Mouse (Mus musculus): ENCODE results near the gene Ptprg. TPM values are rescaled to one million over a fixed set of nuclear protein-coding genes. Genes with fewer than 3 reads are reported as not detected.

The Ptprg gene
- total and polyA plus RNA-seq, 3 experiments, result 25.1 to 57.1 (median 54.0) TPM

GRCm38 (mm10) chr14:12202214-12202613, 648.9 kb downstream of the Ptprg start:
- Histone ChIP-seq H3K27ac (no peak overlapping the region), H3K27me3 (ENCODE audit: control insufficient read depth, insufficient read depth, low read length) (no peaks in the 10 kb centered on the region), H3K4me3 (no peak overlapping the region), H3K9ac (ENCODE audit: low read depth, low read length) (no peak overlapping the region), H3K36me3 (ENCODE audit: control insufficient read depth, insufficient read depth, low read length) (peaks cover 2% of the 10 kb centered on the region; the same call in 1 of the 2 replicates), H3K4me1 (ENCODE audit: control insufficient read depth, insufficient read depth, low read length) (peaks cover 3% of the 10 kb centered on the region), H3K79me2 (replicated peaks; ENCODE audit: control insufficient read depth, insufficient read depth, low read length) (peaks cover 2% of the 10 kb centered on the region; the same call in 1 of the 2 replicates)
- intact Hi-C loops (cut with DNase I), result no loop called here
- 90% methylated on average over 10 of the region's 10 CpGs for WGBS
- DNase-seq, result no peak
- TF ChIP-seq EP300 (IDR thresholded peaks at IDR 0.05; ENCODE audit: insufficient read depth, low read depth, low read length) (no peak), CTCF (IDR thresholded peaks at IDR 0.05) (no peak), POLR2A (IDR thresholded peaks at IDR 0.05; ENCODE audit: insufficient read depth, low read depth, low read length) (no peak)

- Histone ChIP-seq H3K36me3 (ENCODE audit: control insufficient read depth, insufficient read depth, low read length) (peaks cover 2% of the 10 kb centered on the region; the same call in 1 of the 2 replicates), H3K9ac (ENCODE audit: low read depth, low read length) (no peak overlapping the region), H3K79me2 (replicated peaks; ENCODE audit: control insufficient read depth, insufficient read depth, low read length) (peaks cover 2% of the 10 kb centered on the region; the same call in 1 of the 2 replicates), H3K27ac (no peak overlapping the region), H3K4me3 (no peak overlapping the region), H3K4me1 (ENCODE audit: control insufficient read depth, insufficient read depth, low read length) (peaks cover 3% of the 10 kb centered on the region), H3K27me3 (ENCODE audit: control insufficient read depth, insufficient read depth, low read length) (no peaks in the 10 kb centered on the region)
- WGBS, result 93% methylated on average over 7 of the region's 7 CpGs
- intact Hi-C loops (cut with DNase I), result no loop called here
- no peak for DNase-seq
- TF ChIP-seq CTCF (IDR thresholded peaks at IDR 0.05), result no peak
- no peak for TF ChIP-seq POLR2A (IDR thresholded peaks at IDR 0.05; ENCODE audit: insufficient read depth, low read depth, low read length)
- no peak for TF ChIP-seq EP300 (IDR thresholded peaks at IDR 0.05; ENCODE audit: insufficient read depth, low read depth, low read length)
Observed at GRCm38 (mm10) chr14:12203081-12203480, 649.7 kb downstream of the Ptprg start.

- intact Hi-C loops (cut with DNase I), result no loop called here
- no peak for DNase-seq
Observed at GRCm38 (mm10) chr14:12206138-12206537, 652.8 kb downstream of the Ptprg start.

GRCm38 (mm10) chr14:12208554-12208953, 655.2 kb downstream of the Ptprg start:
- peaks cover 2% of the 10 kb centered on the region; the same call in 1 of the 2 replicates for H3K79me2 ChIP-seq (replicated peaks; ENCODE audit: control insufficient read depth, insufficient read depth, low read length)
- intact Hi-C loops (cut with DNase I), result no loop called here
- H3K27me3 ChIP-seq (ENCODE audit: control insufficient read depth, insufficient read depth, low read length), result no peaks in the 10 kb centered on the region
- H3K27ac ChIP-seq, result no peak overlapping the region
- no peak overlapping the region for H3K4me3 ChIP-seq
- no peaks in the 10 kb centered on the region for H3K36me3 ChIP-seq (ENCODE audit: control insufficient read depth, insufficient read depth, low read length)
- no peak overlapping the region for H3K9ac ChIP-seq (ENCODE audit: low read depth, low read length)
- TF ChIP-seq CTCF (IDR thresholded peaks at IDR 0.05) (peak; percentile 85), EP300 (IDR thresholded peaks at IDR 0.05; ENCODE audit: insufficient read depth, low read depth, low read length) (no peak), POLR2A (IDR thresholded peaks at IDR 0.05; ENCODE audit: insufficient read depth, low read depth, low read length) (no peak)
- peaks cover 2% of the 10 kb centered on the region; the same call in 1 of the 2 replicates for H3K4me1 ChIP-seq (ENCODE audit: control insufficient read depth, insufficient read depth, low read length)
- no peak for DNase-seq
- WGBS, result 91% methylated on average over 2 of the region's 2 CpGs

More at GRCm38 (mm10) chr14:12206138-12206537, 652.8 kb downstream of the Ptprg start:
- H3K36me3 ChIP-seq (ENCODE audit: control insufficient read depth, insufficient read depth, low read length), result no peaks in the 10 kb centered on the region
- no peak overlapping the region for H3K27ac ChIP-seq
- no peaks in the 10 kb centered on the region for H3K27me3 ChIP-seq (ENCODE audit: control insufficient read depth, insufficient read depth, low read length)
- H3K79me2 ChIP-seq (replicated peaks; ENCODE audit: control insufficient read depth, insufficient read depth, low read length), result peaks cover 2% of the 10 kb centered on the region; the same call in 1 of the 2 replicates
- H3K4me1 ChIP-seq (ENCODE audit: control insufficient read depth, insufficient read depth, low read length), result peaks cover 2% of the 10 kb centered on the region; the same call in 1 of the 2 replicates
- no peak for TF ChIP-seq EP300 (IDR thresholded peaks at IDR 0.05; ENCODE audit: insufficient read depth, low read depth, low read length)
- no peak for TF ChIP-seq CTCF (IDR thresholded peaks at IDR 0.05)
- 15% methylated on average over 2 of the region's 2 CpGs for WGBS
- H3K9ac ChIP-seq (ENCODE audit: low read depth, low read length), result no peak overlapping the region
- H3K4me3 ChIP-seq, result no peak overlapping the region

- no peaks in the 10 kb centered on the region for H3K79me2 ChIP-seq (replicated peaks; ENCODE audit: control insufficient read depth, insufficient read depth, low read length)
- H3K36me3 ChIP-seq (ENCODE audit: control insufficient read depth, insufficient read depth, low read length), result no peaks in the 10 kb centered on the region
- no peak overlapping the region for H3K27ac ChIP-seq
- DNase-seq, result no peak
- TF ChIP-seq EP300 (IDR thresholded peaks at IDR 0.05; ENCODE audit: insufficient read depth, low read depth, low read length), result no peak
- TF ChIP-seq POLR2A (IDR thresholded peaks at IDR 0.05; ENCODE audit: insufficient read depth, low read depth, low read length), result no peak
- TF ChIP-seq CTCF (IDR thresholded peaks at IDR 0.05), result no peak
- no peak overlapping the region for H3K9ac ChIP-seq (ENCODE audit: low read depth, low read length)
- no peak overlapping the region for H3K4me3 ChIP-seq
- intact Hi-C loops (cut with DNase I), result no loop called here
- no peaks in the 10 kb centered on the region for H3K27me3 ChIP-seq (ENCODE audit: control insufficient read depth, insufficient read depth, low read length)
- no peaks in the 10 kb centered on the region for H3K4me1 ChIP-seq (ENCODE audit: control insufficient read depth, insufficient read depth, low read length)
- 91% methylated on average over 16 of the region's 16 CpGs for WGBS
Observed at GRCm38 (mm10) chr14:12218544-12219150, 665.3 kb downstream of the Ptprg start.

- Histone ChIP-seq H3K79me2 (replicated peaks; ENCODE audit: control insufficient read depth, insufficient read depth, low read length) (no peaks in the 10 kb centered on the region), H3K9ac (ENCODE audit: low read depth, low read length) (no peak overlapping the region), H3K27me3 (ENCODE audit: control insufficient read depth, insufficient read depth, low read length) (no peaks in the 10 kb centered on the region), H3K36me3 (ENCODE audit: control insufficient read depth, insufficient read depth, low read length) (no peaks in the 10 kb centered on the region), H3K27ac (no peak overlapping the region), H3K4me3 (no peak overlapping the region), H3K4me1 (ENCODE audit: control insufficient read depth, insufficient read depth, low read length) (no peaks in the 10 kb centered on the region)
- DNase-seq, result no peak
- TF ChIP-seq POLR2A (IDR thresholded peaks at IDR 0.05; ENCODE audit: insufficient read depth, low read depth, low read length) (no peak), CTCF (IDR thresholded peaks at IDR 0.05) (no peak), EP300 (IDR thresholded peaks at IDR 0.05; ENCODE audit: insufficient read depth, low read depth, low read length) (no peak)
- intact Hi-C loops (cut with DNase I), result no loop called here
- 79% methylated on average over 6 of the region's 6 CpGs for WGBS
Observed at GRCm38 (mm10) chr14:12219877-12220276, 666.5 kb downstream of the Ptprg start.
